Mouse (Mus musculus) hindbrain, embryonic 11.5 days (tissue): Measurements from ENCODE around the gene Hes3. TPM values are rescaled to one million over a fixed set of nuclear protein-coding genes. Genes with fewer than 3 reads are reported as not detected.

ENCODE experiments used
- ATAC-seq: fragments of 200-750 bp; cut with Nextera tagmentation; 2 replicates; pipeline ENCODE4 v1.8.0; 2017; ENCODE audit warnings: mild to moderate bottlenecking, moderate TSS enrichment, moderate library complexity; ENCODE audit not compliant: low FRiP score
- DNase-seq: peaks from one replicate; pipeline ENCODE4 v3.0.0-alpha.2; 2015; ENCODE audit warnings: low spot score
- H3K27ac ChIP-seq: fragments of 300-500 bp; sonication (generic); 2 replicates; pipeline ENCODE4 v1.5.1; 2014; ENCODE audit warnings: mild to moderate bottlenecking, low read depth, low read length
- H3K27me3 ChIP-seq: fragments of 300-500 bp; sonication (generic); 2 replicates; pipeline ENCODE4 v1.6.1; 2014; ENCODE audit warnings: mild to moderate bottlenecking, low read length, moderate library complexity, mixed read lengths; ENCODE audit not compliant: control insufficient read depth, insufficient read depth
- H3K36me3 ChIP-seq: fragments of 300-500 bp; sonication (generic); 2 replicates; pipeline ENCODE4 v1.6.1; 2014; ENCODE audit warnings: mild to moderate bottlenecking, low read length, moderate library complexity, mixed read lengths; ENCODE audit not compliant: control insufficient read depth, insufficient read depth
- H3K4me1 ChIP-seq: fragments of 300-500 bp; sonication (generic); replicated peaks from 2 replicates; pipeline ENCODE4 v1.6.1; 2014; ENCODE audit warnings: low read length, mixed read lengths; ENCODE audit not compliant: control insufficient read depth, insufficient read depth
- H3K4me2 ChIP-seq: fragments of 300-500 bp; sonication (generic); replicated peaks from 2 replicates; pipeline ENCODE4 v1.6.1; 2014; ENCODE audit warnings: mild to moderate bottlenecking, low read depth, low read length
- H3K4me3 ChIP-seq: fragments of 300-500 bp; sonication (generic); 2 replicates; pipeline ENCODE4 v1.5.1; 2014; ENCODE audit warnings: low read depth, low read length
- H3K9ac ChIP-seq: fragments of 300-500 bp; sonication (generic); 2 replicates; pipeline ENCODE4 v1.6.1; 2014; ENCODE audit warnings: low read depth, low read length
- H3K9me3 ChIP-seq: fragments of 300-500 bp; sonication (generic); 2 replicates; pipeline ENCODE4 v1.6.1; 2016; ENCODE audit warnings: low read length; ENCODE audit not compliant: control insufficient read depth
- WGBS: fragments of 180-500 bp; shearing (Covaris S2); extraction: QIAGEN DNeasy Blood & Tissue Kit; methylation state at CpG from one replicate; pipeline ENCODE4 v1.1.7; 2014; 5-methylcytosine and 5-hydroxymethylcytosine counted together
- polyA plus RNA-seq: library from polyadenylated mRNA; unstranded; fragments of >200 nt; fragmentation: Nextera tagmentation; extraction: Ambion mirVana; gene quantifications from 2 replicates; pipeline ENCODE4 v1.2.1, GENCODE M21; 2014

The Hes3 gene
- polyA plus RNA-seq, 1 experiment from 2014 or later = 3.5 TPM

DNA sequence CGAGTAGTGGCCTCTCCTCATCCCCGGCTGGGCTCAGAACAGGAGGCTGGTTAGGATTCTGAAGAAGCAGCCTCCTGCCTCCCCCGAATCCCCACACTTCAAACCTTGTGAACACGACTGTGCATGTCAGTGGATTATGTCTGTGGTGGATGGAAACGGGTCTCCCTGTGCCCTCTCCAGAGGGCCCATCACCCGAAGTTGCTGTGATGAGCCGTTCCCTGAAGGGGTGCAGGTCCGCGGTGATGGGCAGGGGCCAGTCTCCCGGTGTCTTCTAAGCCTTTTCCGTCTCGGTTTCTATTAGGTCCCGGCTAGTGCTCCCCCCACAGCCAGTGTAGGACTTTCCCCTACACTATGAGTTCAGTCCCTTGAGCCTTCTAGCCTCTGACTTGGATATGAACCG is 7.4 kb upstream of the Hes3 start:
- Histone ChIP-seq H3K27ac (no peak overlapping the region), H3K9me3 (no peaks in the 10 kb centered on the region), H3K27me3 (peaks cover 17% of the 10 kb centered on the region), H3K4me3 (no peak overlapping the region; the same call in 1 of the 2 replicates), H3K9ac (no peak overlapping the region), H3K4me2 (no peak overlapping the region), H3K4me1 (peaks cover 6% of the 10 kb centered on the region; the same call in 1 of the 2 replicates), H3K36me3 (0 out of 2 replicates have a peak, but pooled peaks cover 2% of the 10 kb centered on the region)
- DNase-seq (no peak), ATAC-seq (no peak)
- 82% methylated on average over 14 of the region's 14 CpGs for WGBS

DNA sequence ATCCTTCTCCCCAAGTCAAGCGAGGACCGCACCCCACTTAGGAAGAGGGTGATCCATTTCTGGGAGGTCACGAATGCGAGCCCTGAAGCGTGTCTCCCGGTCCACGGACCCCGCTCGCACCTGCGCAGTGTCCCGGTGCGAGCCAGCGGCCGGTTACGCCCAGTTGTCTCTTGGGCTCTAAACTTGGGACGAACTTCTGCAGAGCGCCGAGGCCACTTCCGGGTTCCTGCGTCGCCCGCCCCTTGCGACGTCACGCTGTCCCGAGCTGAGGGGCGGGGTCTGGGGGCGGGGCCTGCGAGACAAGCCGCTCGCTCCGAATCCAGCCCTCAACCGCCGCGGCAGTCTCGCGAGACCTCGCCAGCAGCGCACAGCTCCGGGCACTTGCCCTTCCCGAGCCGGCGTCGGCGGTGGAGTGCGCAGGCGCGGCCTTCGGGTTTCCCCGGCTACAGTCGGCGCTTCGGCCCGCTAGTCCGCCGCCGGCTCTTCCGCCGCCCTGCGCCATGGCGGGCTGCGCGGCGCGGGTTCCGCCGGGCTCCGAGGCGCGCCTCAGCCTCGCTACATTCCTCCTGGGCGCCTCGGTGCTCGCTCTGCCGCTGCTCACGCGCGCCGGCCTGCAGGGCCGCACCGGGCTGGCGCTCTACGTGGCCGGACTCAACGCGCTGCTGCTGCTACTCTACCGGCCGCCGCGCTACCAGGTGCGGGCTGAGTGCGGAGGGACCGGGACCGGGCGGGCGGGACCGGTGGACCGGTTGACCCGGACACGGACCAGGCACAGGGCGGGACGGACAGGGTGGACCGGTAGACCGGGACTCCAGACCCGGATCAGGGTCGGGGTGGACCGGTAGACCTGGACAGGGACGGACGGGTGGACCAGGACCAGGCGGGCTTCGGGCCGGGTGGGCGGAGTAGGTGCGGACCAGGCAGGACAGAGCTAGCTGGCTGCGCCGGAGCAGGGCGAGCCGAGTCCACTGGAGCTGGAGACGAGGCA is 5.7 kb upstream of the Hes3 start, which contains the start of gene Icmt:
Icmt (plus strand) TSS at position 354 of the 988 bp plus-strand sequence.
- peak within 1 kb of the TSS; percentile 96 for H3K9ac ChIP-seq
- peak within 1 kb of the TSS; percentile 67 for H3K27ac ChIP-seq
- H3K9me3 ChIP-seq = no peaks in the 10 kb centered on the region
- WGBS = under 1% methylated on average over 110 of the region's 119 CpGs
- H3K4me3 ChIP-seq = peak within 1 kb of the TSS; percentile 98
- H3K27me3 ChIP-seq = peaks cover 31% of the 10 kb centered on the region
- peaks cover 13% of the 10 kb centered on the region for H3K4me1 ChIP-seq
- peak; percentile 99 for DNase-seq
- no peaks in the 10 kb centered on the region for H3K36me3 ChIP-seq
- H3K4me2 ChIP-seq = peak within 1 kb of the TSS; percentile 96
- ATAC-seq = peak; percentile 93

DNA sequence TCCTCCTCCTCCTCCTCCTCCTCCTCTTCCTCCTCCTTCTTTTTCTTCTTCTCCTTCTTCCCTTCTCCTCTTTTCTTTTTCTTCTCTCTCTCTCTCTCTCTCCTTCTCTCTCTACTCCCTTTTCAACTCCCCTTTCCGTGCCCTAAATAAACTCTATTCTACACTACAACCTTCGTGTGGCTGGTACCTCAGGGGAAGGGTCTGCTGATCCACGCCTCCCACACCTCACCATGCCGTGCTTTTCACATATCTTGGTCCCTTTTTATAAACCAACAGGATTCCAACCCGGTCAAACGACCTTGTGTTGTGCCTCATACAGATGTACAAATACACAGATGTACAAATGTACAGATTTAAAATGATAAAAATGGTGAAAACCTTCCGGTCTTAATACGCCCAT is 4.9 kb upstream of the Hes3 start:
- Histone ChIP-seq H3K36me3 (no peaks in the 10 kb centered on the region), H3K9ac (peak overlapping the region; percentile 54; the same call in 1 of the 2 replicates), H3K27me3 (peaks cover 37% of the 10 kb centered on the region), H3K27ac (no peak overlapping the region), H3K4me3 (peak overlapping the region; percentile 98), H3K4me1 (peaks cover 16% of the 10 kb centered on the region), H3K9me3 (no peaks in the 10 kb centered on the region), H3K4me2 (peak overlapping the region; percentile 96)
- ATAC-seq (no peak), DNase-seq (no peak)
- WGBS = 31% methylated on average over 8 of the region's 8 CpGs

DNA sequence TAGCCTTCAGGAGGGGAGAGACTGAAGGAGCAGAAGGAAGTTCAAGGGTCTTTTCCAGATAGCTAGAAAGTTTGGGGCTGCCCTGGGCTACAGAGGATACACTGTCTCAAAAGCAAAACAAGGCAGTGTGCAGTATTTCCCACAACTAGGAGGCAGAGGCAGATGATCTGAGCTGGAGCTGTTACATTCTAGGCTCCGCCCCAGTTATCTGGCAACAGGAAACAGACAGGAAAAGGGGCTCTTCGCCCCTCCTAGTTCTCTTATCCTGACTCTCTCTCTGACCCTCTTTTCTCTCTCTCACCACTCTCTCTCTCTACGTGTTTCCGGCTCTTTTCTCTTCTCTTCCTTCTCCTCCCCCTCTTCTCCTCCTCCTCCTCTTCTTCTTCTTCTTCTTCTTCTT is 4.5 kb upstream of the Hes3 start:
- no peaks in the 10 kb centered on the region for H3K36me3 ChIP-seq
- 56% methylated on average over 4 of the region's 4 CpGs for WGBS
- no peak for DNase-seq
- ATAC-seq = no peak
- H3K4me1 ChIP-seq = peaks cover 16% of the 10 kb centered on the region
- no peak overlapping the region for H3K9ac ChIP-seq
- no peaks in the 10 kb centered on the region for H3K9me3 ChIP-seq
- no peak overlapping the region for H3K27ac ChIP-seq
- H3K27me3 ChIP-seq = peaks cover 42% of the 10 kb centered on the region
- no peak overlapping the region for H3K4me3 ChIP-seq
- H3K4me2 ChIP-seq = no peak overlapping the region

DNA sequence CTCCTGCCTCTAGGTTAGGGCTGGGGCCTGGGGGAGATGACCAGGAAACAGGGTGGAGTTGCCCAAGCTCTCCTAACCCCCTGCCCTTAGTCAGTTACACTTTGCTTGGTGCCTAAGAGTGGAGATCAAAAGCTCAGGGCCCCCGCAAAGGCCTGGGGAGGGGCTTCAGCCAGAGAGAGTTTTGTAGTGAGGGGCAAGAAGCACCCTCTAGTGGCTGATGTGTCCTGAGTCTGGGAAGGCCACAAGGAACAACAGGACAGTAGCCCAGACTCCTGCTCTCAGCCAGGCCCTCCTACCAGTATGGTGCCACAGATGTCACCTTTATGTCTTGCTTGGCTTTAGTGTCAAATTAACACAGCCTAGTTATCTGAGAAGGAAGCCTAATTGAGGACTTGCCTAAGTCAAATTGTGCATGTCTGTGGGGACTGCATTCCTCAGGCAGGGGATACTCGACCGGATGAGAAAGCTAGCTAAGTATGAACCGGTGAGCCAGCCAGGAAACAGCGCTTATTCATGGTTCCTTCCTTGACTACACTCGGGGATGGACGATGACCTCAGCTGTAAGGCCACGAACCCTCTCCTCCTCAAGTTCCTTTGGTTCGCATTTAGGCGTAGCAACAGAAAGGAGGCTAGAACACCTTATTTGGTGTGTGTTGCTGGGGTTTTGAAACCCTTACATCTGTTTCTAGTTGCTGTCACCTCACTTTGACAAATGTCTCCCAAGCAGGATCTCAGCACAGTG is 2.9 kb upstream of the Hes3 start:
- Histone ChIP-seq H3K4me1 (peaks cover 24% of the 10 kb centered on the region), H3K9ac (no peak overlapping the region), H3K9me3 (no peaks in the 10 kb centered on the region), H3K4me2 (no peak overlapping the region), H3K27me3 (peaks cover 54% of the 10 kb centered on the region), H3K36me3 (no peaks in the 10 kb centered on the region), H3K4me3 (no peak overlapping the region), H3K27ac (no peak overlapping the region)
- 47% methylated on average over 10 of the region's 10 CpGs for WGBS
- peak; percentile 37 for DNase-seq
- no peak for ATAC-seq

DNA sequence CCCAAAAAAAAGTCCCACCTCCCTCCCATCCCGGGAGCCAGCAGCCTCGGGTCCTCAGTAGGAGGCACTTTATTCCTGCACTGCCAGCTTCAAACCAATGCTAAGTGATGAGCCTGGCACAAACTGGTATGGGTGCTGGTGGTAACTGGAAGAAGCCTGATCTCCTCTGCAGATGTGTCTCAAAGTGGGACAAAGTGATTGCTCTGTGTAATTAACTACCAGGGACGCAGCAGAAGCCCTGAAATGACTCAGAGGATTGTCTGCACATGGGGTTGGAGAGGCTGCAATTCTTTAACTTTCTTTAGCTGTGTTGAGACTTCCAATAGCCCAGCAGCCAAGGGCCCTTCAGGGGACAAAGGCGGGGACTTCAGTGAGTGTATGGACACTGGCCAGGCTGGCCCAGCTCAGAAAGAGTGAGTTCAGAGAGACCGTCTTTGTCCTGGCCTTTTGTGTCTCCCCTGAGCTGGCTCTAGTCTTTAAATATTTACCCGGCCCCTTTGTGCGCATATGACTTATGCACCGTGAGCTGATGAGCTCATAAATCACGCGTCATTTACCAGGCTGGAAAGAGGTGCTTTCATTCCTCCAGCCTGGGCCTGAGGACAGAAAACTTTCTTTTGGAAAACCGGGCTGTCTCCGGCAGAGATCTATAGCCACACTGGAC is 772 bp upstream of the Hes3 start:
- 0 out of 2 replicates have a peak overlapping the region, but pooled peaks have one; percentile 16 for H3K9ac ChIP-seq

DNA sequence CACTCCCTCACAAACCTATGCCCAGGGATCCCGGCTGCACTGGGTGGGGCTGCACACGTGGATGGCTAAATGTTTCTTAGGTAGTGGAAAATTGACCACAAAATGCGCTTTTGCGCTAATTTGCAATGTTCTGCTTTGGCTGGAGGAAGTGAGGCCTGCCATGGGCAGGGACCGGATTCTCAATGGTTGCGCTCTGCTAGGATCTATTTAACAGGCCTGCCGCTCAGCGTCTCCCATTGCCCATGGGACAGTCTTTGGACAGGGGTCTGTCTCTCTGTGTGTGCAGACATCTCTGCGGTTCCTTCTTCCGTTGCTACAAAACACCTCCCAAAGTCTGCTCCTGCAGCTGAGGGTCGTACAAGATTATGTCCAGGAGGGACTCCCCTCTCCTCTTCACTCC is 471 bp downstream of the Hes3 start:
- WGBS = 7% methylated on average over 11 of the region's 11 CpGs
- H3K4me3 ChIP-seq = no peak overlapping the region
- H3K36me3 ChIP-seq = no peaks in the 10 kb centered on the region
- peak overlapping the region; percentile 47 for H3K4me2 ChIP-seq
- H3K27ac ChIP-seq = no peak overlapping the region
- H3K4me1 ChIP-seq = peaks cover 36% of the 10 kb centered on the region
- ATAC-seq (no peak), DNase-seq (peak; percentile 43)
- H3K27me3 ChIP-seq = peaks cover 82% of the 10 kb centered on the region
- H3K9ac ChIP-seq = no peak overlapping the region
- H3K9me3 ChIP-seq = no peaks in the 10 kb centered on the region

More for the DNA sequence above, 772 bp upstream of the Hes3 start:
- Histone ChIP-seq H3K27me3 (peaks cover 70% of the 10 kb centered on the region), H3K36me3 (no peaks in the 10 kb centered on the region), H3K27ac (no peak overlapping the region), H3K4me1 (peaks cover 28% of the 10 kb centered on the region), H3K4me3 (no peak overlapping the region), H3K9me3 (no peaks in the 10 kb centered on the region), H3K4me2 (no peak overlapping the region; the same call in 1 of the 2 replicates)
- 14% methylated on average over 12 of the region's 12 CpGs for WGBS
- peak; percentile 49 for DNase-seq
- no peak for ATAC-seq

DNA sequence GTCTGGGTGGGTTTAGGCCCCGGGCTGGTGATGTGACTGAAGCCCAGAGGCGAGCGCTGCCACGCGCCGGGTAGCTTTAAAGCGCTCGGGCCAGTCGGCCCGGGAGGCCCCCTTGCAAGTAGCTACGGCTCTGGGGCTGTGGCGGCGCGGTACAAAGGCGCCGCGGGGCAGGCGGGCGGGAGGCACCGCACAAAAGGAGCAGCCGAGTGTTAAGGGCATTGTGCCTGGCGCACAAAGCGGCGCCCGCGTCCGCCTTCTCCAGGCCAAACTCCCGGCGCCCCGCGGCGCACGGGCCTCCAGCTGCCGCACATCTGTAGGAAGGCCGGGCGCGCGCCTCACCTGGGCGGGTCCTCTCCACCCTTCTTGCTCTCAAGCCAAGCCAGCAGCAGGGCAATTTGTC is 1.1 kb downstream of the Hes3 start:
- peaks cover 80% of the 10 kb centered on the region for H3K27me3 ChIP-seq
- WGBS = 1% methylated on average over 39 of the region's 39 CpGs
- peak overlapping the region; percentile 47 for H3K4me2 ChIP-seq
- 0 out of 2 replicates have a peak overlapping the region, but pooled peaks have one; percentile 24 for H3K27ac ChIP-seq
- peak; percentile 84 for DNase-seq
- no peaks in the 10 kb centered on the region for H3K36me3 ChIP-seq
- H3K9ac ChIP-seq = peak overlapping the region; percentile 42
- H3K9me3 ChIP-seq = no peaks in the 10 kb centered on the region
- H3K4me3 ChIP-seq = peak overlapping the region; percentile 17
- peaks cover 36% of the 10 kb centered on the region for H3K4me1 ChIP-seq
- ATAC-seq = peak; percentile 50
